Mouse (Mus musculus) bone marrow macrophage, adult 2 months (primary cell): ENCODE results near the gene Catspere2.
"Not testable (repeated sequence)": the region's sequence is repeated elsewhere in the genome, so short reads cannot be mapped to it uniquely, and the experiment has no call there.

Source experiments
- CTCF ChIP-seq: IDR thresholded peaks from 2 replicates; pipeline ENCODE4 v1.5.1; 2012; ENCODE audit warnings: low read depth, mild to moderate bottlenecking, low read length, moderate library complexity
- POLR2A ChIP-seq: IDR thresholded peaks from 2 replicates; pipeline ENCODE4 v1.6.1; 2012; ENCODE audit warnings: mild to moderate bottlenecking, low read depth, low read length, borderline replicate concordance

GRCm38 (mm10) chr1:178207856-178208255 lies 224.6 kb downstream of the Catspere2 start:
- TF ChIP-seq CTCF, POLR2A: not testable (repeated sequence)
